Mouse (Mus musculus) myocyte (in vitro differentiated cells): Measurements from ENCODE around the gene Hdac6. TPM values are rescaled to one million over a fixed set of nuclear protein-coding genes. Genes with fewer than 3 reads are reported as not detected.
"Not testable (repeated sequence)": the region's sequence is repeated elsewhere in the genome, so short reads cannot be mapped to it uniquely, and the experiment has no call there.

ENCODE experiments used
- H3K27me3 ChIP-seq: one replicate; pipeline ENCODE4 v1.6.1; 2011; ENCODE audit not compliant: control insufficient read depth, insufficient read depth, insufficient read length
- H3K36me3 ChIP-seq: one replicate; pipeline ENCODE4 v1.6.1; 2011; ENCODE audit not compliant: control insufficient read depth, insufficient read depth
- H3K4me2 ChIP-seq: one replicate; pipeline ENCODE4 v1.6.1; 2011; ENCODE audit warnings: low read depth, control low read depth
- H3K4me3 ChIP-seq: one replicate; pipeline ENCODE4 v1.5.1; 2011; ENCODE audit warnings: mild to moderate bottlenecking, control low read depth, moderate library complexity
- H3K79me2 ChIP-seq: one replicate; pipeline ENCODE4 v1.6.1; 2011; ENCODE audit not compliant: control insufficient read depth, insufficient read depth
- H3ac ChIP-seq: one replicate; pipeline ENCODE4 v1.6.1; 2011; ENCODE audit not compliant: control insufficient read depth, insufficient read length
- CEBPB ChIP-seq: IDR thresholded peaks from 2 replicates; pipeline ENCODE4 v1.6.1; 2011; ENCODE audit warnings: mild to moderate bottlenecking, moderate library complexity; ENCODE audit not compliant: poor library complexity, insufficient read depth, severe bottlenecking
- E2F4 ChIP-seq: IDR thresholded peaks from one replicate; pipeline ENCODE4 v1.6.1; 2011; ENCODE audit warnings: mild to moderate bottlenecking, control low read depth, moderate library complexity; ENCODE audit not compliant: insufficient read depth
- MAX ChIP-seq: IDR thresholded peaks from one replicate; pipeline ENCODE4 v1.6.1; 2011; ENCODE audit warnings: low read depth, mild to moderate bottlenecking, control low read depth
- MYOD1 ChIP-seq, 3 experiments: IDR thresholded peaks; one replicate each; pipeline ENCODE4 v1.6.1; 2011; ENCODE audit warnings: control low read depth in 2 of 3, low read depth in 2 of 3, mild to moderate bottlenecking in 2 of 3, moderate library complexity in 1 of 3; ENCODE audit not compliant: insufficient read length in 2 of 3, control insufficient read depth in 1 of 3
- MYOG ChIP-seq, 3 experiments: IDR thresholded peaks; one replicate each; pipeline ENCODE4 v1.6.1; 2011; ENCODE audit warnings: control low read depth in 2 of 3, low read depth in 2 of 3, mild to moderate bottlenecking in 2 of 3; ENCODE audit not compliant: insufficient read length in 2 of 3, control insufficient read depth in 1 of 3, insufficient read depth in 1 of 3
- POLR2A ChIP-seq: IDR thresholded peaks from one replicate; pipeline ENCODE4 v1.6.1; 2011; ENCODE audit warnings: low read depth, mild to moderate bottlenecking, control low read depth, moderate library complexity; ENCODE audit not compliant: insufficient read length
- POLR2AphosphoS2 ChIP-seq: IDR thresholded peaks from one replicate; pipeline ENCODE4 v1.6.1; 2011; ENCODE audit warnings: low read depth, control low read depth; ENCODE audit not compliant: insufficient read length
- REST ChIP-seq: IDR thresholded peaks from one replicate; pipeline ENCODE4 v1.6.1; 2011; ENCODE audit warnings: mild to moderate bottlenecking, control low read depth, moderate library complexity; ENCODE audit not compliant: insufficient read depth, insufficient read length
- SRF ChIP-seq: IDR thresholded peaks from one replicate; pipeline ENCODE4 v1.6.1; 2011; ENCODE audit warnings: low read depth; ENCODE audit not compliant: control insufficient read depth, insufficient read length
- TCF12 ChIP-seq: IDR thresholded peaks from one replicate; pipeline ENCODE4 v1.6.1; 2011; ENCODE audit warnings: mild to moderate bottlenecking, control low read depth; ENCODE audit not compliant: poor library complexity, insufficient read depth, severe bottlenecking
- TCF3 ChIP-seq: IDR thresholded peaks from one replicate; pipeline ENCODE4 v1.6.1; 2011; ENCODE audit warnings: low read depth, control low read depth; ENCODE audit not compliant: insufficient read length
- USF1 ChIP-seq: IDR thresholded peaks from one replicate; pipeline ENCODE4 v1.6.1; 2011; ENCODE audit warnings: low read depth, mild to moderate bottlenecking, control low read depth, moderate library complexity
- polyA plus RNA-seq: library from polyadenylated mRNA; unstranded; fragments of >200 nt; fragmentation: generic; extraction: Trizol; gene quantifications from one replicate; pipeline ENCODE4 v1.2.1, GENCODE M21; 2012; ENCODE audit warnings: missing spikeins

Gene Hdac6
- polyA plus RNA-seq, 1 experiment = 11.5 TPM

- TF ChIP-seq MYOG (IDR thresholded peaks at IDR 0.05; ENCODE audit: control insufficient read depth in 1 of 3, insufficient read depth in 1 of 3, insufficient read length in 2 of 3, low read depth in 2 of 3) (no peak), POLR2AphosphoS2 (no peak), CEBPB (no peak), MYOD1 (IDR thresholded peaks at IDR 0.05; ENCODE audit: control insufficient read depth in 1 of 3, insufficient read length in 2 of 3, low read depth in 2 of 3) (no peak), POLR2A (no peak), TCF12 (no peak), REST (no peak), E2F4 (no peak), SRF (no peak), USF1 (no peak), MAX (no peak), TCF3 (no peak)
- no peak overlapping the region for H3K4me2 ChIP-seq
- no peaks in the 10 kb centered on the region for H3K79me2 ChIP-seq
- peaks cover 22% of the 10 kb centered on the region for H3K27me3 ChIP-seq
- H3K36me3 ChIP-seq = no peaks in the 10 kb centered on the region
- no peak overlapping the region for H3ac ChIP-seq
- H3K4me3 ChIP-seq = no peak overlapping the region
Observed at GRCm38 (mm10) chrX:7926266-7926665, 21.4 kb downstream of the Hdac6 start.

- no peak overlapping the region for H3K4me3 ChIP-seq
- peaks cover 22% of the 10 kb centered on the region for H3K27me3 ChIP-seq
- H3ac ChIP-seq = no peak overlapping the region
- H3K36me3 ChIP-seq = no peaks in the 10 kb centered on the region
- no peak for TF ChIP-seq TCF12
- TF ChIP-seq CEBPB = no peak
- no peak for TF ChIP-seq USF1
- TF ChIP-seq POLR2A = no peak
- peak; percentile 36 for TF ChIP-seq TCF3
- no peak for TF ChIP-seq E2F4
- TF ChIP-seq REST = no peak
- TF ChIP-seq POLR2AphosphoS2 = no peak
- TF ChIP-seq MYOG (IDR thresholded peaks at IDR 0.05; ENCODE audit: control insufficient read depth in 1 of 3, insufficient read depth in 1 of 3, insufficient read length in 2 of 3, low read depth in 2 of 3) = peak in 2 of 3 experiments; percentile 83 to 90
- TF ChIP-seq MAX = no peak
- TF ChIP-seq MYOD1 (IDR thresholded peaks at IDR 0.05; ENCODE audit: control insufficient read depth in 1 of 3, insufficient read length in 2 of 3, low read depth in 2 of 3) = peak in 2 of 3 experiments; percentile 55 to 73
- no peak for TF ChIP-seq SRF
- H3K4me2 ChIP-seq = no peak overlapping the region
- H3K79me2 ChIP-seq = no peaks in the 10 kb centered on the region
Observed at GRCm38 (mm10) chrX:7922032-7922431, 25.7 kb downstream of the Hdac6 start.

- no peak for TF ChIP-seq MYOG (IDR thresholded peaks at IDR 0.05; ENCODE audit: control insufficient read depth in 1 of 3, insufficient read depth in 1 of 3, insufficient read length in 2 of 3, low read depth in 2 of 3)
- TF ChIP-seq CEBPB = no peak
- no peak for TF ChIP-seq REST
- TF ChIP-seq USF1 = no peak
- TF ChIP-seq E2F4 = no peak
- H3K4me3 ChIP-seq = no peak within 1 kb of the TSS
- no peaks in the 10 kb centered on the region for H3K36me3 ChIP-seq
- no peak within 1 kb of the TSS for H3ac ChIP-seq
- H3K79me2 ChIP-seq = no peaks in the 10 kb centered on the region
- H3K4me2 ChIP-seq = no peak within 1 kb of the TSS
- H3K27me3 ChIP-seq = peaks cover 22% of the 10 kb centered on the region
Observed at GRCm38 (mm10) chrX:7919601-7920383, 27.9 kb downstream of the Hdac6 start, which contains the start of gene Pcsk1n. Gene Pcsk1n (plus strand): TSS chrX:7919822.

GRCm38 (mm10) chrX:7917960-7918359 is 29.7 kb downstream of the Hdac6 start:
- H3K4me3 ChIP-seq, H3ac ChIP-seq, H3K36me3 ChIP-seq, H3K4me2 ChIP-seq, H3K79me2 ChIP-seq: not testable (repeated sequence)
- peaks cover 12% of the 10 kb centered on the region for H3K27me3 ChIP-seq

GRCm38 (mm10) chrX:7915669-7916068 is 32.0 kb downstream of the Hdac6 start:
- not testable (repeated sequence) for H3K36me3 ChIP-seq, H3K4me2 ChIP-seq, H3K79me2 ChIP-seq, H3ac ChIP-seq, H3K27me3 ChIP-seq, H3K4me3 ChIP-seq
